Mouse (Mus musculus) embryonic fibroblast, embryonic 13.5 days (primary cell): ENCODE measurements around the gene Gipc3. TPM values are rescaled to one million over a fixed set of nuclear protein-coding genes. Genes with fewer than 3 reads are reported as not detected.
A peak's percentile ranks its signal among the peaks of the same experiment; 100 is the strongest.

Experiments
- H3K27ac ChIP-seq: 2 replicates; pipeline ENCODE4 v1.5.1; 2012; ENCODE audit warnings: low read length, control low read depth, inconsistent platforms; ENCODE audit not compliant: insufficient read depth
- H3K4me1 ChIP-seq: 2 replicates; pipeline ENCODE4 v1.6.1; 2011; ENCODE audit warnings: low read length; ENCODE audit not compliant: control insufficient read depth, insufficient read depth
- H3K4me3 ChIP-seq: 2 replicates; pipeline ENCODE4 v1.5.1; 2011; ENCODE audit warnings: mild to moderate bottlenecking, control low read depth, low read length; ENCODE audit not compliant: insufficient read depth
- CTCF ChIP-seq: IDR thresholded peaks from 2 replicates; pipeline ENCODE4 v1.5.1; 2011; ENCODE audit warnings: mild to moderate bottlenecking, control low read depth, low read length, moderate library complexity, borderline replicate concordance; ENCODE audit not compliant: insufficient read depth
- POLR2A ChIP-seq: IDR thresholded peaks from 2 replicates; pipeline ENCODE4 v1.6.1; 2011; ENCODE audit warnings: low read depth, mild to moderate bottlenecking, control low read depth, low read length, moderate library complexity
- polyA plus RNA-seq: library from polyadenylated mRNA; stranded (reverse); fragments of >200 nt; gene quantifications from 2 replicates; pipeline ENCODE4 v1.2.4, GENCODE M21; 2011; ENCODE audit warnings: low read depth; ENCODE audit not compliant: missing spikeins, insufficient read length

Gene Gipc3
- polyA plus RNA-seq, 1 experiment = 0.39 TPM

GRCm38 (mm10) chr10:81349961-81350350 is 6.9 kb upstream of the Gipc3 start:
- Histone ChIP-seq H3K4me3 (peak overlapping the region; percentile 77), H3K4me1 (peaks cover 4% of the 10 kb centered on the region; the same call in 1 of the 2 replicates), H3K27ac (peak overlapping the region; percentile 75)
- peak; percentile 44 for TF ChIP-seq POLR2A
- TF ChIP-seq CTCF = no peak

- Histone ChIP-seq H3K4me3 (peak overlapping the region; percentile 77), H3K27ac (peak overlapping the region; percentile 75), H3K4me1 (peaks cover 4% of the 10 kb centered on the region; the same call in 1 of the 2 replicates)
- TF ChIP-seq POLR2A (peak; percentile 64), CTCF (no peak)
Measured at GRCm38 (mm10) chr10:81349146-81349545, 6.1 kb upstream of the Gipc3 start.

GRCm38 (mm10) chr10:81346453-81347067 is 3.5 kb upstream of the Gipc3 start:
- TF ChIP-seq CTCF = peak; percentile 45; the same call in 1 of the 2 replicates
- TF ChIP-seq POLR2A = 0 out of 2 replicates have a peak, but pooled peaks have one; percentile 8
- Histone ChIP-seq H3K4me1 (peaks cover 4% of the 10 kb centered on the region; the same call in 1 of the 2 replicates), H3K4me3 (no peak overlapping the region), H3K27ac (no peak overlapping the region)

GRCm38 (mm10) chr10:81345162-81345534 is 2.1 kb upstream of the Gipc3 start:
- H3K27ac ChIP-seq = no peak overlapping the region
- H3K4me3 ChIP-seq = no peak overlapping the region
- no peak for TF ChIP-seq POLR2A
- no peak for TF ChIP-seq CTCF
- peaks cover 7% of the 10 kb centered on the region; the same call in 1 of the 2 replicates for H3K4me1 ChIP-seq

- H3K27ac ChIP-seq = no peak overlapping the region
- H3K4me1 ChIP-seq = peaks cover 7% of the 10 kb centered on the region; the same call in 1 of the 2 replicates
- TF ChIP-seq POLR2A (no peak), CTCF (no peak)
- H3K4me3 ChIP-seq = no peak overlapping the region
Measured at GRCm38 (mm10) chr10:81344421-81345161, 1.5 kb upstream of the Gipc3 start.

- peaks cover 4% of the 10 kb centered on the region; the same call in 1 of the 2 replicates for H3K4me1 ChIP-seq
- no peak overlapping the region for H3K27ac ChIP-seq
- TF ChIP-seq POLR2A (no peak), CTCF (peak; percentile 45; the same call in 1 of the 2 replicates)
- H3K4me3 ChIP-seq = no peak overlapping the region
Measured at GRCm38 (mm10) chr10:81341333-81341949, 1.6 kb downstream of the Gipc3 start.

- Histone ChIP-seq H3K4me1 (peaks cover 3% of the 10 kb centered on the region; the same call in 1 of the 2 replicates), H3K27ac (no peak overlapping the region), H3K4me3 (no peak overlapping the region)
- no peak for TF ChIP-seq POLR2A
- no peak for TF ChIP-seq CTCF
Measured at GRCm38 (mm10) chr10:81340551-81341332, 2.3 kb downstream of the Gipc3 start.

- TF ChIP-seq POLR2A = no peak
- no peak for TF ChIP-seq CTCF
- 0 out of 2 replicates have a peak overlapping the region, but pooled peaks have one; percentile 12 for H3K27ac ChIP-seq
- H3K4me1 ChIP-seq = peaks cover 6% of the 10 kb centered on the region; the same call in 1 of the 2 replicates
- no peak overlapping the region for H3K4me3 ChIP-seq
Measured at GRCm38 (mm10) chr10:81336558-81336957, 6.5 kb downstream of the Gipc3 start.

- TF ChIP-seq POLR2A (peak; percentile 25; the same call in 1 of the 2 replicates), CTCF (no peak)
- peaks cover 3% of the 10 kb centered on the region; the same call in 1 of the 2 replicates for H3K4me1 ChIP-seq
- H3K4me3 ChIP-seq = no peak overlapping the region
- peak overlapping the region; percentile 12; the same call in 1 of the 2 replicates for H3K27ac ChIP-seq
Measured at GRCm38 (mm10) chr10:81335393-81336340, 7.4 kb downstream of the Gipc3 start.
